In the genomic region with DNA sequence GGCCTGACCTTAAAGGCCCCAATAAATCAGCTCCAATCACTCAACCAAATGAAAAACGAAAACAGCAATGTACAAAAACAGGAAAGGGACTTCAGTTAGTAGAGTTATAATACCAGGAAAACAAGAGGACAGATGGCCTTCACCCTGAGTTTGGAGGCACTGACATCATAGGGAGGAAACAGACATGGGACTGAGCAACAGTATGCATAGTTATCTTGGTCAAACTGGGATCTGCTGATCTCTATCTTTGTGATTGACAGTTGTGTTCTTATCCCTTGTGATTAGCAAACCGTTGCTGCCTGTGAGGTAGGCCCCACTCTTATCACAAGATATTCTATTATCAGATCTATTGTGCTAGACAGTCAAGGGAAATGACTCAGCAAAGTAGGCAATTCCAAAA, we compare ENCODE assay signal across 24 mouse cellular contexts.
DNase-seq lines count a peak whose midpoint lies in the region; ATAC-seq and TF ChIP-seq lines count a peak whose summit lies in the region.
"Had no signal": no experiment of that assay in that cellular context is flagged by ENCODE, and none has a peak within 500 bp of the region (broad histone marks: within the 10 kb centered on the region; RNA-seq: fewer than 3 reads in every experiment).

No protein-coding gene starts in this region.

- peak; percentile 14 for DNase-seq in adrenal gland, adult 2 months
- no peak for DNase-seq in adrenal gland, adult 18-20 months (ENCODE audit: low spot score in 2 of 2)
- DNase-seq in lung, postnatal 0 days (ENCODE audit: low spot score) = peak; percentile 10
- DNase-seq in lung, postnatal 4 days = no peak
- no peak for DNase-seq in midbrain, embryonic 10.5 days (ENCODE audit: low spot score)
- DNase-seq in heart, embryonic 10.5 days (ENCODE audit: low spot score) = no peak
- DNase-seq: cerebellum, adult 2 months; cerebellum, postnatal 25 days; embryo, embryonic 11 days; gastrocnemius, adult 2 months; heart, postnatal 36 days; layer of hippocampus, adult 9-11 months; thymus, postnatal 25 days had no signal

- peak; percentile 42; the same call in 1 of the 2 replicates for TF ChIP-seq EP300 in lung, postnatal 0 days (IDR thresholded peaks at IDR 0.05)

- no peak for TF ChIP-seq CTCF in lung, postnatal 0 days (IDR thresholded peaks at IDR 0.05)

- no peaks in the 10 kb centered on the region for H3K4me1 ChIP-seq in lung, postnatal 0 days (ENCODE audit: insufficient read depth, low read depth, low read length)
- H3K4me1 ChIP-seq in kidney, embryonic 16.5 days (ENCODE audit: insufficient read depth, low read length) = no peaks in the 10 kb centered on the region
- H3K4me1 ChIP-seq in midbrain, embryonic 10.5 days = no peaks in the 10 kb centered on the region
- H3K4me1 ChIP-seq in heart, embryonic 10.5 days = no peaks in the 10 kb centered on the region
- H3K4me1 ChIP-seq: embryonic facial prominence, embryonic 13.5 days; heart, embryonic 15.5 days; hindbrain, embryonic 13.5 days; limb, embryonic 13.5 days; liver, embryonic 12.5 days; stomach, embryonic 15.5 days had no signal

- H3K27ac ChIP-seq in lung, postnatal 0 days (ENCODE audit: low read length) = no peak overlapping the region
- H3K27ac ChIP-seq in kidney, embryonic 16.5 days (ENCODE audit: low read length) = no peak overlapping the region
- H3K27ac ChIP-seq in midbrain, embryonic 10.5 days (replicated peaks) = no peak overlapping the region
- H3K27ac ChIP-seq in heart, embryonic 10.5 days = no peak overlapping the region
- H3K27ac ChIP-seq: embryonic facial prominence, embryonic 13.5 days; gastrocnemius, adult 2 months; heart, embryonic 15.5 days; hindbrain, embryonic 13.5 days; limb, embryonic 13.5 days; liver, embryonic 12.5 days; stomach, embryonic 15.5 days had no signal

- H3K9me3 ChIP-seq in lung, postnatal 0 days (ENCODE audit: low read length) = no peaks in the 10 kb centered on the region
- no peaks in the 10 kb centered on the region for H3K9me3 ChIP-seq in kidney, embryonic 16.5 days (ENCODE audit: low read length)
- no peaks in the 10 kb centered on the region for H3K9me3 ChIP-seq in midbrain, embryonic 10.5 days (replicated peaks)
- H3K9me3 ChIP-seq in heart, embryonic 10.5 days = no peaks in the 10 kb centered on the region
- H3K9me3 ChIP-seq: embryonic facial prominence, embryonic 13.5 days; heart, embryonic 15.5 days; hindbrain, embryonic 13.5 days; limb, embryonic 13.5 days; liver, embryonic 12.5 days; stomach, embryonic 15.5 days had no signal

- no peaks in the 10 kb centered on the region for H3K27me3 ChIP-seq in lung, postnatal 0 days (replicated peaks; ENCODE audit: insufficient read depth, low read length)
- peaks cover 6% of the 10 kb centered on the region; the same call in 1 of the 2 replicates for H3K27me3 ChIP-seq in kidney, embryonic 16.5 days (ENCODE audit: insufficient read depth, low read length)
- peaks cover 48% of the 10 kb centered on the region for H3K27me3 ChIP-seq in midbrain, embryonic 10.5 days (ENCODE audit: low read depth, poor library complexity, severe bottlenecking)
- H3K27me3 ChIP-seq in heart, embryonic 10.5 days (ENCODE audit: insufficient read depth, poor library complexity, severe bottlenecking) = no peaks in the 10 kb centered on the region
- H3K27me3 ChIP-seq: embryonic facial prominence, embryonic 13.5 days; heart, embryonic 15.5 days; hindbrain, embryonic 13.5 days; liver, embryonic 12.5 days; stomach, embryonic 15.5 days had no signal

- H3K36me3 ChIP-seq in lung, postnatal 0 days (ENCODE audit: insufficient read depth, low read length) = no peaks in the 10 kb centered on the region
- H3K36me3 ChIP-seq in kidney, embryonic 16.5 days (ENCODE audit: insufficient read depth, low read length) = no peaks in the 10 kb centered on the region
- H3K36me3 ChIP-seq in midbrain, embryonic 10.5 days = no peaks in the 10 kb centered on the region
- no peaks in the 10 kb centered on the region for H3K36me3 ChIP-seq in heart, embryonic 10.5 days
- H3K36me3 ChIP-seq: embryonic facial prominence, embryonic 13.5 days; heart, embryonic 15.5 days; hindbrain, embryonic 13.5 days; limb, embryonic 13.5 days; liver, embryonic 12.5 days; stomach, embryonic 15.5 days had no signal

- no peak overlapping the region for H3K9ac ChIP-seq in lung, postnatal 0 days (replicated peaks; ENCODE audit: low read depth)
- no peak overlapping the region for H3K9ac ChIP-seq in kidney, embryonic 16.5 days (replicated peaks; ENCODE audit: low read length)
- H3K9ac ChIP-seq: embryonic facial prominence, embryonic 13.5 days; heart, embryonic 15.5 days; hindbrain, embryonic 13.5 days; limb, embryonic 13.5 days; liver, embryonic 12.5 days; stomach, embryonic 15.5 days had no signal

- ATAC-seq in lung, postnatal 0 days = peak; percentile 65
- ATAC-seq in kidney, embryonic 16.5 days (ENCODE audit: low FRiP score, low TSS enrichment) = peak; percentile 63; the same call in 1 of the 2 replicates
- ATAC-seq: CD4-positive, CD25-positive, alpha-beta regulatory T cell, adult 4 months; forebrain, embryonic 14.5 days; liver, embryonic 12.5 days had no signal

- H3K4me3 ChIP-seq in lung, postnatal 0 days (ENCODE audit: low read depth, low read length) = no peak overlapping the region
- H3K4me3 ChIP-seq in kidney, embryonic 16.5 days (ENCODE audit: low read length) = no peak overlapping the region
- no peak overlapping the region for H3K4me3 ChIP-seq in midbrain, embryonic 10.5 days
- H3K4me3 ChIP-seq in heart, embryonic 10.5 days = no peak overlapping the region
- H3K4me3 ChIP-seq: embryonic facial prominence, embryonic 13.5 days; erythroblast, embryonic 14.5 days; gastrocnemius, adult 2 months; heart, embryonic 15.5 days; hindbrain, embryonic 13.5 days; limb, embryonic 13.5 days; liver, embryonic 12.5 days; stomach, embryonic 15.5 days had no signal

- H3K4me2 ChIP-seq in lung, postnatal 0 days (replicated peaks; ENCODE audit: low read depth, low read length) = no peak overlapping the region
- H3K4me2 ChIP-seq in kidney, embryonic 16.5 days (replicated peaks; ENCODE audit: low read depth, low read length) = no peak overlapping the region
- H3K4me2 ChIP-seq: embryonic facial prominence, embryonic 13.5 days; heart, embryonic 15.5 days; hindbrain, embryonic 13.5 days; limb, embryonic 13.5 days; liver, embryonic 12.5 days; midbrain, embryonic 11.5 days; stomach, embryonic 15.5 days had no signal

- 30% methylated on average over 2 of the region's 2 CpGs for WGBS in lung, postnatal 0 days
- 47% methylated on average over 2 of the region's 2 CpGs for WGBS in kidney, embryonic 16.5 days
- 76% methylated on average over 2 of the region's 2 CpGs for WGBS in midbrain, embryonic 10.5 days
- WGBS in heart, embryonic 10.5 days = 46% methylated on average over 2 of the region's 2 CpGs

Comparison
In these comparisons a context has a peak if more than half of its experiments do, and no peak if none do; other contexts are left out.
1. DNase-seq: peak in adrenal gland, adult 2 months (single experiment) and lung, postnatal 0 days (single experiment); none in adrenal gland, adult 18-20 months (0 of 2), lung, postnatal 4 days (0 of 2), midbrain, embryonic 10.5 days (single experiment) and heart, embryonic 10.5 days (single experiment).